Mouse (Mus musculus): Measurements from ENCODE around the gene Gm17124.
"Not testable (repeated sequence)": the region's sequence is repeated elsewhere in the genome, so short reads cannot be mapped to it uniquely, and the experiment has no call there.

Gm17124 gene

DNA sequence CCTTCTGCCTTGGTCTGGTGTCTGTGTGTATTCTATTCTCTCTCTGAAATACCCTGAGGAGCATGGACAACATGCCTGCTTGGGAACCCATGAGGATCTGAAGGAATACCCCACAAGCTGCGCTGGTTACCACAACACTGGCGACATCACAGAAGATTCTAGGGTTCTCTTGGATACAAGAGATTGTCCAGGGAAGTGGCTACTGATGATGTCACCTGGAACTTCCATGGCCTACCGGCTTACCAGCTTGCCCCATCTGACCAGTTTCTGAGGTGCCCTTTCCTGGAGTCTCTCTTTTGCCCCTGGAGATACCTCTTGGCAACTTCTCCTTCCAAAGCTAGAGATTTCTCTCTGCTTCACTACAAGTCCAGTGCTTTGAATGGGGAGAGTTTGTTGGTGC, at the start of gene Gm17124:
Gene Gm17124, minus strand, starts transcription at position 101 of the 400 bp plus-strand sequence.
- not testable (repeated sequence) for DNase-seq

DNA sequence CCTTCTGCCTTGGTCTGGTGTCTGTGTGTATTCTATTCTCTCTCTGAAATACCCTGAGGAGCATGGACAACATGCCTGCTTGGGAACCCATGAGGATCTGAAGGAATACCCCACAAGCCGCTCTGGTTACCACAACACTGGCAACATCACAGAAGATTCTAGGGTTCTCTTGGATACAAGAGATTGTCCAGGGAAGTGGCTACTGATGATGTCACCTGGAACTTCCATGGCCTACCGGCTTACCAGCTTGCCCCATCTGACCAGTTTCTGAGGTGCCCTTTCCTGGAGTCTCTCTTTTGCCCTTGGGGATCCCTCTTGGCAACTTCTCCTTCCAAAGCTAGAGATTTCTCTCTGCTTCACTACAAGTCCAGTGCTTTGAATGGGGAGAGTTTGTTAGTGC, 42.1 kb upstream of the Gm17124 start, which contains the start of gene Gm3633:
Gene Gm3633, minus strand, starts transcription at position 101 of the 400 bp plus-strand sequence.
- DNase-seq: not testable (repeated sequence)
